Mouse (Mus musculus) midbrain, embryonic 10.5 days (tissue): ENCODE results near the gene Epha7. TPM values are rescaled to one million over a fixed set of nuclear protein-coding genes. Genes with fewer than 3 reads are reported as not detected.

Experiments used
- DNase-seq: peaks from one replicate; pipeline ENCODE4 v3.0.0-alpha.2; 2017; ENCODE audit warnings: low spot score
- H3K27ac ChIP-seq: fragments of 300-500 bp; sonication (generic); replicated peaks from 2 replicates; pipeline ENCODE4 v1.5.1; 2016; ENCODE audit warnings: mild to moderate bottlenecking
- H3K27me3 ChIP-seq: fragments of 300-500 bp; sonication (generic); 2 replicates; pipeline ENCODE4 v1.6.1; 2016; ENCODE audit warnings: low read depth, mild to moderate bottlenecking; ENCODE audit not compliant: poor library complexity, severe bottlenecking
- H3K36me3 ChIP-seq: fragments of 300-500 bp; sonication (generic); 2 replicates; pipeline ENCODE4 v1.6.1; 2016; ENCODE audit warnings: mild to moderate bottlenecking, moderate library complexity
- H3K4me1 ChIP-seq: fragments of 300-500 bp; sonication (generic); 2 replicates; pipeline ENCODE4 v1.6.1; 2016
- H3K4me3 ChIP-seq: fragments of 300-500 bp; sonication (generic); 2 replicates; pipeline ENCODE4 v1.5.1; 2016; ENCODE audit warnings: mild to moderate bottlenecking, moderate library complexity
- H3K9me3 ChIP-seq: fragments of 300-500 bp; sonication (generic); replicated peaks from 2 replicates; pipeline ENCODE4 v1.6.1; 2016; ENCODE audit warnings: mild to moderate bottlenecking
- WGBS: fragments of 180-500 bp; shearing (Covaris S2); methylation state at CpG from one replicate; pipeline ENCODE4 v1.1.7; 2016; 5-methylcytosine and 5-hydroxymethylcytosine counted together
- polyA plus RNA-seq: library from polyadenylated mRNA; unstranded; fragments of >200 nt; fragmentation: Nextera tagmentation; extraction: Ambion mirVana; gene quantifications from 2 replicates; pipeline ENCODE4 v1.2.1, GENCODE M21; 2016

Epha7 gene
- polyA plus RNA-seq, 1 experiment from 2014 or later, result 68.3 TPM

- Histone ChIP-seq H3K4me3 (no peak overlapping the region), H3K9me3 (no peaks in the 10 kb centered on the region), H3K4me1 (no peaks in the 10 kb centered on the region), H3K27me3 (no peaks in the 10 kb centered on the region), H3K36me3 (no peaks in the 10 kb centered on the region), H3K27ac (no peak overlapping the region)
- DNase-seq, result no peak
- 66% methylated on average over 3 of the region's 3 CpGs for WGBS
These were observed 185.7 kb downstream of the Epha7 start for GRCm38 (mm10) chr4:28998462-28999286.

- Histone ChIP-seq H3K27ac (no peak overlapping the region), H3K9me3 (no peaks in the 10 kb centered on the region), H3K36me3 (no peaks in the 10 kb centered on the region), H3K27me3 (no peaks in the 10 kb centered on the region), H3K4me1 (no peaks in the 10 kb centered on the region), H3K4me3 (no peak overlapping the region)
- WGBS, result 91% methylated on average over 2 of the region's 2 CpGs
- DNase-seq, result no peak
These were observed 186.3 kb downstream of the Epha7 start for GRCm38 (mm10) chr4:28999287-28999595.

- H3K4me1 ChIP-seq, result no peaks in the 10 kb centered on the region
- no peak overlapping the region for H3K4me3 ChIP-seq
- H3K27me3 ChIP-seq, result no peaks in the 10 kb centered on the region
- 86% methylated on average over 3 of the region's 3 CpGs for WGBS
- H3K36me3 ChIP-seq, result no peaks in the 10 kb centered on the region
- no peak for DNase-seq
- H3K9me3 ChIP-seq, result no peaks in the 10 kb centered on the region
- H3K27ac ChIP-seq, result no peak overlapping the region
These were observed 197.4 kb downstream of the Epha7 start for GRCm38 (mm10) chr4:29010333-29010732.
